Mouse (Mus musculus) erythroid progenitor cell, adult 5-6 weeks (primary cell): ENCODE data around the gene Olfr573-ps1. TPM values are rescaled to one million over a fixed set of nuclear protein-coding genes. Genes with fewer than 3 reads are reported as not detected.

ENCODE experiments used
- ATAC-seq: replicated peaks from 2 replicates; pipeline ENCODE4 v1.8.0; 2016; ENCODE audit warnings: moderate number of reproducible peaks, mild to moderate bottlenecking, moderate TSS enrichment, inconsistent platforms; ENCODE audit not compliant: poor library complexity, low FRiP score, severe bottlenecking
- total RNA-seq, 2 experiments: library from RNA; stranded (forward) in 1 of 2; stranded (reverse) in 1 of 2; fragments of 150-400 nt in 1 of 2; fragments of 186-747, 209-891 nt in 1 of 2; gene quantifications; 2 replicates each; pipeline versions ENCODE4 v1.2.3 to v1.2.4; 2015 to 2017; ENCODE audit warnings: low replicate concordance in 2 of 2

Olfr573-ps1 gene
- total RNA-seq (2015; ENCODE audit: low replicate concordance): not detected in 2 replicates
- not detected in 2 replicates for total RNA-seq (2017; ENCODE audit: low replicate concordance)

DNA sequence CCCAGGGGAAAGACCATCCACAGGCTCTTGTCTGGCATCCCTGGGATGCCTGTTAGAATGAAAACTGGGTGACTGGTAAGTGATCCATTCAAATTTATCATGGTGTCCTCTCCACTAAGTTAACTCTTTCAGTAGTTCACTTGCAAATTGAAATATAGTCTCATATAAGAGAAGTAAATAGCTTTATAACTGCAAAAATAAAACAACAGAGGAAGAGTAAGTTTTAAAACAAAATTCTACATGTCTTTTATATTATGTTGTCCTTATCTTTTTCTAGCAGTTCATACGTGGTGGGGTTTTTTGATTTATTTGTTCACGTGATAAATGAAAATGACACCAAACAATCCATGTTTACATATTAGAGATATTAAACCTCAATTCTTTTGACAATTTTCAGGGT is at the start of gene Olfr573-ps1:
Olfr573-ps1 (minus strand) TSS at position 101 of the 400 bp plus-strand sequence.
- no peak for ATAC-seq

DNA sequence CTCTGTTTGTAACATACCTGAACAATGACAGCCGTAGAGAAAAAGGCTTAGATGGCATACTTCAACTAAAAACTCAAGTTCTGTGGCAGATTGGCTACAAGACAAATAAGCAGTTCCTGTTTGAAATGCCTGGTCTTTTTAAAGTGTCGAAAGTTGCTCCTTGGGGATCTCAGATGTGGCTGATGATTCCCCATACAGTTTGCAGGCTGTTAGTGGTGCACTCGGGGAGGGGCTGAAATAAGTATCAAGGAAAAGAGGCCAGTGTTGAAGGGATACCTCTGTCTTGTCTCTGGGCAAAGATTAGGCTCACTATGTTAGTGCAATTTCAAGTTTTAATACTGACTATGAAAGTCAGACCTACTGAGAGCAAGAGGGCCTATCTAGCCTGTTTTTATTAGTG is 46.8 kb upstream of the Olfr573-ps1 start, which contains the start of gene Olfr578:
Olfr578 (minus strand) TSS at position 101 of the 400 bp plus-strand sequence.
- no peak for ATAC-seq

DNA sequence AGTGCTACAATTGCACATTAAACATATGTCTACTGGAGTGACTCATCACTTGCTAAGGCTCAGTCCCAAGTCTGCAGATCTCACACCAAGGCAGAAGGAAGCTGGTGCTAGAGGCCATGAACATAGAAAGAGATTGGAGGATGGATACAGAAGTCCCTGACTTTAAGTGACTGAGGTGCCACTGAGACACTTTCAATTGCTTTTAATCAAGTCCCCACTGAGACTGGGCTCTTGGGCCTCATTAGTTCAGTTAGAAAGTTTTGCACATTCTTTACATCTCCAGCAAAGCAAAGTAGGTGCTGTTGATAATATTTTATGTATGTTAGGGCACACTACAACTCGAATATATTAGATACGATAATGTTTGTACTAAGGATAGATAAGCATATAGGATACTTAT is 33.5 kb upstream of the Olfr573-ps1 start, which contains the start of gene Olfr577:
Olfr577 (minus strand) TSS at position 101 of the 400 bp plus-strand sequence.
- no peak for ATAC-seq

DNA sequence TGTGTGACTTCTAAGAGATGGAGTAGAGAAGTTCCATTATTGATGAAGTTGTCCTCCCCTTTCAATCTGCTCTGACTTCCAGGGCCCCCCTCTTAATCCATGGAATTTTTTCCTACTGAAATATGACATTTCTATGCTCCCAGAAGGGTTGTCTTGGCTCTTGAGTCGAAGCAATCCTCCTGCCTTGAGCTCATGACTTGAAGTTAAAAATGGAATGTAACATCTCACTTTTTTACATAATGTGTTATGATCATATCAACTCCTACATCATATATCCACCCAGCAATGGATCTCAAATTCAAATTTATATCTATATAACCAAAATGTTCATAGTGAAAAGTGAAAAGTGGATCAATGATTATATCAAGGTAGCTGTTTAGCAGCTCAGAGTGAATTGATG is 32.0 kb upstream of the Olfr573-ps1 start:
- no peak for ATAC-seq

- no peak for ATAC-seq
Observed at GRCm38 (mm10) chr7:102962360-102962759, 20.0 kb upstream of the Olfr573-ps1 start, which contains the start of gene Olfr576. TSS of gene Olfr576 (plus strand) at chr7:102962660.

GRCm38 (mm10) chr7:102958593-102958992 is 16.2 kb upstream of the Olfr573-ps1 start, which contains the start of gene Olfr575:
TSS of gene Olfr575 (minus strand) at chr7:102958775.
- ATAC-seq: peak; percentile 71

DNA sequence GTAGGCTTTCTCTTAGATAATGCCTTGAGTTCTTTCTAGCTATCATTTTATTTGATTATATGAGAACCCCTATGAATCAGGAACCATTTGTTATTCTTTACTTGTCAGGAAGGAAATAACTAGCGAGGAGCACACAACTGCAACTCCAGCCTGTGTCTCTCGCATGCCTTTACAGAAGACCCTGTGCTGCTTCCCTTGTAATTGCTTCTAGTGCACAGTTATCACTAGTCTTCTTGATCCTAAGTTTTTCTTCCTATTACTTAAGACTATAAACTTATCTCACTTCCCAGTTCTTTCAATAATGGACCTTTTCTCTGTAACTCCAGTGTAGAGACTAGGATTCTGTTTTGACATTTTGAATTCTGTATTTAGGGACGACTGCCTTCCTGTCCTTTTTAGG is 15.8 kb upstream of the Olfr573-ps1 start:
- no peak for ATAC-seq

DNA sequence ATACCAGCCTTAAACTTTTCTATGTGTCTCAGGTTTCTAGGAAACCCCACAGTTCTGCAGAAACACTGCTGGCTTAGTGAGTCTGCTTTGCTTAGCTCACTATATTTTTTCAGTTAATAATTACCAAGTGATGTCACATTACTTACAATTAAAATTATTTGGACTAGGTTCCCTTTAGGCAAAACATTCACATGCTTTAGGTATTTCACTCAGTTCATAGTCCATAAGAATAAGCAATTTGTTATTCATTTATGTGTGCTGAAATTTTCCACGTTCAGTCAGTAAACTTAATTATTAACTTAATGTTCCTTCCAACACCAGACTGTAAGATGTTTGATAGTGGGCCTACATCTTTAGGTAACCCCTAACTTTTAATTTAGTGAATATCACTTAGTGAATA is 8.4 kb upstream of the Olfr573-ps1 start:
- no peak for ATAC-seq

DNA sequence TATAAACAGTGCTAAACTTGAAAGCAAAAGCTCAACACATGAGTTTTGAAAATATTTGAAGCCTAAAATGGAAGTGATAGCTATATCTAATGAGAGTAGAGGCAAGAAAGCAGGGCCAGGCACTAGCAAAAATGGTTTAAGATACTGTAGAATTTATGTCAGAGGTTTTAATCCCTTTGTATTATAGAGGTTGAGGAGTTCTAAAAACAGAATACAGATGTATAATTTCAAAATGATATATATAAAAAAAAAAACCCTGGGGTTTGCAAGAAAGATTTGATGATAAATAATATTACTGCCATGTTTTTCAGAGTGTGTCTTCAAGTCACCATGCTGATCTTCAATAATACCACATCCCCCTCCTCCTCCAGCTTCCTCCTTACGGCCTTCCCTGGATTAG is 5.8 kb upstream of the Olfr573-ps1 start, which contains the start of gene Olfr574:
Olfr574 (plus strand) TSS at position 301 of the 400 bp plus-strand sequence.
- no peak for ATAC-seq

GRCm38 (mm10) chr7:102943417-102943816 is 1.0 kb upstream of the Olfr573-ps1 start:
- no peak for ATAC-seq

GRCm38 (mm10) chr7:102927105-102927504 is 15.3 kb downstream of the Olfr573-ps1 start:
- no peak for ATAC-seq

DNA sequence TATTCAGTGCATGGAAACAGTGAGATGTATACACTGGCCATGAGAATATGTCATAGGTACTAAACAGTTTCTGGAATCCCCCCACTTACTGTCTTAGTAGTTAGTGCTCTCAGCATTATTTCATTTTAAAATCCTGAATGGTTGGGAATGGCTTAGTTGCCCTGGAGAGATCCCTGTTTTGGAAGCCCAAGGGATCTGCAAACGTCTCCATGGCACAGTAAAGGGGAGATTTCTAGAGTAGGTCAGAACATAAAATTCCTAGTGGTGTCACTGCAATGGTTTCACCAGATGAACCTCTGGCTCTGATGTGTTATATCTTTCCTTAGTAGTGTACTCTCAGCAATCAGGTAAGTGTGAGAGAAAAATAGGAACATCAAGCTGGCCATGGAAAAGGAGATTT is 18.3 kb downstream of the Olfr573-ps1 start, which contains the start of gene Olfr572:
Olfr572 (plus strand) TSS at position 301 of the 400 bp plus-strand sequence.
- ATAC-seq: no peak

DNA sequence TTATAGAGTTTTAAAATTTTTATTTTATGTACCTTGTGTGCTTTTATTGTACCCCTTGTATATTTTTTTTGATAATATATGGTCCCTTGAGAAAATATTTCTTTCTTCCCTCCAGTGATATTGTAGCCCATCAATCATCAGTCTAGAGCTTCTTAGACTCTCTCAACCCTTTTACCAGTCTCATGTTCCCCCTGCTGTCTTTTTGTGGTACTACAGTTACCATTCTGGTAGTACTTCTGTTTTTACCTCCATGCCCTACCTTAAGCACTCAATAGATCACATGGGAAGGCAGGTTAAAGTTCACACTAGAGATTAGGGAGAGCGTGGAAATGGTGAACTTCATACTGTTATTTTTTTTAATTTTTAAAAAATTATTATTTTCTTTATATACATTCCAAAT is 22.7 kb downstream of the Olfr573-ps1 start:
- ATAC-seq: no peak

- ATAC-seq: no peak
Observed at GRCm38 (mm10) chr7:102917032-102917875, 25.1 kb downstream of the Olfr573-ps1 start, which contains the start of gene Olfr571. TSS of gene Olfr571 (minus strand) at chr7:102917536.

DNA sequence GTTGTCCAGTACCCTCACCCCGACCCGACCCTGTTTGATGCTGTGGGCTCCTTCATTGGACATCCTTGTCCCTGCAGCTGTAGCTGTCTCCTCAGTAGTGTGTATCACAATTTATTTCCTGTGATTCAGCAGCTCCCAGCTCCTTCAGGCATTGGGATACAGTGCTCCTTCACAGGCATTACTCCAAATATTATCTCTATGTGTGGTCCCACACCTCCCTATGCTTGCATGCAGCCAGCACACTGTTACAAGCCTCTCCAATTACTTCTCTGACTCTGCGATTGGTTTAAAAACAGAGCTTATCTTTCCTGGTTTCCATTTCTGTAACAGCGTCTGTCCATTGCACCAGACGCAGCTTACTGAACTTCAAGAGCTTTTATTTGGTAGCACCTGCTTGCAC is 26.0 kb downstream of the Olfr573-ps1 start:
- no peak for ATAC-seq

DNA sequence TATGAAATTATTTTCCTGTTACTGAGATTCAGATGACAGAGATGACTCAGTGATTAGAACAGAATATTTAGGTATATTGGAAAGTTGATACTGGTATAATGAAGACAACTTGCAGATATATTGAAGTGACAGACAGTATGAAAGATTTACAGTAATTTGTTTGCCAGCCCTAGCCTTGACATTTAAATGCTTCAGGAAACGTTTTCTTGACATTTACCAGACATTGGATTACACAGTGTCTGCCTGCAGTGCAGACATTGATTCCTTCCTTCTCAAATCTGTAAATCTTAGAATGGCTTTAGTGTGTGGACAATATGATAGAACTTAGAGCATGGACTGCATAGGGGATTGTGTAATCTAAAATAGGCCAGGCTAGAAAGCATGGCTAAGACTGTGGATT is 27.1 kb downstream of the Olfr573-ps1 start:
- no peak for ATAC-seq

Other genes starting within 250 kb of the Olfr573-ps1 start
- gene Olfr557, start 246.7 kb downstream of the Olfr573-ps1 start, total RNA-seq (2015; ENCODE audit: low replicate concordance): not detected in 2 replicates
- not detected in 2 replicates for gene Olfr557, start 246.7 kb downstream of the Olfr573-ps1 start, total RNA-seq (2017; ENCODE audit: low replicate concordance)
- gene Olfr558, start 240.4 kb downstream of the Olfr573-ps1 start, total RNA-seq (2015; ENCODE audit: low replicate concordance): not detected in 2 replicates
- not detected in 2 replicates for gene Olfr558, start 240.4 kb downstream of the Olfr573-ps1 start, total RNA-seq (2017; ENCODE audit: low replicate concordance)
- not detected in 2 replicates for gene Olfr33, start 223.5 kb downstream of the Olfr573-ps1 start, total RNA-seq (2015; ENCODE audit: low replicate concordance)
- gene Olfr33, start 223.5 kb downstream of the Olfr573-ps1 start, total RNA-seq (2017; ENCODE audit: low replicate concordance): not detected in 2 replicates
- not detected in 2 replicates for gene Olfr559, start 215.1 kb downstream of the Olfr573-ps1 start, total RNA-seq (2015; ENCODE audit: low replicate concordance)
- gene Olfr559, start 215.1 kb downstream of the Olfr573-ps1 start, total RNA-seq (2017; ENCODE audit: low replicate concordance): not detected in 2 replicates
- not detected in 2 replicates for gene Olfr560, start 183.2 kb downstream of the Olfr573-ps1 start, total RNA-seq (2015; ENCODE audit: low replicate concordance)
- not detected in 2 replicates for gene Olfr560, start 183.2 kb downstream of the Olfr573-ps1 start, total RNA-seq (2017; ENCODE audit: low replicate concordance)
- gene Olfr78, start 183.1 kb downstream of the Olfr573-ps1 start, total RNA-seq (2015; ENCODE audit: low replicate concordance): not detected in 2 replicates
- not detected in 2 replicates for gene Olfr78, start 183.1 kb downstream of the Olfr573-ps1 start, total RNA-seq (2017; ENCODE audit: low replicate concordance)
- not detected in 2 replicates for gene Olfr561, start 171.4 kb downstream of the Olfr573-ps1 start, total RNA-seq (2015; ENCODE audit: low replicate concordance)
- not detected in 2 replicates for gene Olfr561, start 171.4 kb downstream of the Olfr573-ps1 start, total RNA-seq (2017; ENCODE audit: low replicate concordance)
- gene Olfr564, start 139.1 kb downstream of the Olfr573-ps1 start, total RNA-seq (2015; ENCODE audit: low replicate concordance): not detected in 2 replicates
- gene Olfr564, start 139.1 kb downstream of the Olfr573-ps1 start, total RNA-seq (2017; ENCODE audit: low replicate concordance): not detected in 2 replicates
- not detected in 2 replicates for gene Olfr566, start 83.8 kb downstream of the Olfr573-ps1 start, total RNA-seq (2015; ENCODE audit: low replicate concordance)
- not detected in 2 replicates for gene Olfr566, start 83.8 kb downstream of the Olfr573-ps1 start, total RNA-seq (2017; ENCODE audit: low replicate concordance)
- gene Olfr568, start 65.5 kb downstream of the Olfr573-ps1 start, total RNA-seq (2015; ENCODE audit: low replicate concordance): not detected in 2 replicates
- gene Olfr568, start 65.5 kb downstream of the Olfr573-ps1 start, total RNA-seq (2017; ENCODE audit: low replicate concordance): not detected in 2 replicates
- not detected in 2 replicates for gene Olfr569, start 51.7 kb downstream of the Olfr573-ps1 start, total RNA-seq (2015; ENCODE audit: low replicate concordance)
- gene Olfr569, start 51.7 kb downstream of the Olfr573-ps1 start, total RNA-seq (2017; ENCODE audit: low replicate concordance): not detected in 2 replicates
- gene Olfr570, start 48.0 kb downstream of the Olfr573-ps1 start, total RNA-seq (2015; ENCODE audit: low replicate concordance): not detected in 2 replicates
- gene Olfr570, start 48.0 kb downstream of the Olfr573-ps1 start, total RNA-seq (2017; ENCODE audit: low replicate concordance): not detected in 2 replicates
- not detected in 2 replicates for gene Olfr571, start 25.0 kb downstream of the Olfr573-ps1 start, total RNA-seq (2015; ENCODE audit: low replicate concordance)
- not detected in 2 replicates for gene Olfr571, start 25.0 kb downstream of the Olfr573-ps1 start, total RNA-seq (2017; ENCODE audit: low replicate concordance)
- gene Olfr572, start 18.2 kb downstream of the Olfr573-ps1 start, total RNA-seq (2015; ENCODE audit: low replicate concordance): not detected in 2 replicates
- not detected in 2 replicates for gene Olfr572, start 18.2 kb downstream of the Olfr573-ps1 start, total RNA-seq (2017; ENCODE audit: low replicate concordance)
- gene Olfr574, start 5.9 kb upstream of the Olfr573-ps1 start, total RNA-seq (2015; ENCODE audit: low replicate concordance): not detected in 2 replicates
- gene Olfr574, start 5.9 kb upstream of the Olfr573-ps1 start, total RNA-seq (2017; ENCODE audit: low replicate concordance): not detected in 2 replicates
- gene Olfr575, start 16.2 kb upstream of the Olfr573-ps1 start, total RNA-seq (2015; ENCODE audit: low replicate concordance): not detected in 2 replicates
- not detected in 2 replicates for gene Olfr575, start 16.2 kb upstream of the Olfr573-ps1 start, total RNA-seq (2017; ENCODE audit: low replicate concordance)
- gene Olfr576, start 20.1 kb upstream of the Olfr573-ps1 start, total RNA-seq (2015; ENCODE audit: low replicate concordance): not detected in 2 replicates
- not detected in 2 replicates for gene Olfr576, start 20.1 kb upstream of the Olfr573-ps1 start, total RNA-seq (2017; ENCODE audit: low replicate concordance)
- not detected in 2 replicates for gene Olfr577, start 33.4 kb upstream of the Olfr573-ps1 start, total RNA-seq (2015; ENCODE audit: low replicate concordance)
- not detected in 2 replicates for gene Olfr577, start 33.4 kb upstream of the Olfr573-ps1 start, total RNA-seq (2017; ENCODE audit: low replicate concordance)
- not detected in 2 replicates for gene Olfr578, start 46.7 kb upstream of the Olfr573-ps1 start, total RNA-seq (2015; ENCODE audit: low replicate concordance)
- not detected in 2 replicates for gene Olfr578, start 46.7 kb upstream of the Olfr573-ps1 start, total RNA-seq (2017; ENCODE audit: low replicate concordance)
- not detected in 2 replicates for gene Olfr582, start 95.4 kb upstream of the Olfr573-ps1 start, total RNA-seq (2015; ENCODE audit: low replicate concordance)
- not detected in 2 replicates for gene Olfr582, start 95.4 kb upstream of the Olfr573-ps1 start, total RNA-seq (2017; ENCODE audit: low replicate concordance)
- not detected in 2 replicates for gene Olfr583, start 108.7 kb upstream of the Olfr573-ps1 start, total RNA-seq (2015; ENCODE audit: low replicate concordance)
- not detected in 2 replicates for gene Olfr583, start 108.7 kb upstream of the Olfr573-ps1 start, total RNA-seq (2017; ENCODE audit: low replicate concordance)
- gene Olfr584, start 139.3 kb upstream of the Olfr573-ps1 start, total RNA-seq (2015; ENCODE audit: low replicate concordance): not detected in 2 replicates
- not detected in 2 replicates for gene Olfr584, start 139.3 kb upstream of the Olfr573-ps1 start, total RNA-seq (2017; ENCODE audit: low replicate concordance)
- not detected in 2 replicates for gene Olfr585, start 155.1 kb upstream of the Olfr573-ps1 start, total RNA-seq (2015; ENCODE audit: low replicate concordance)
- gene Olfr585, start 155.1 kb upstream of the Olfr573-ps1 start, total RNA-seq (2017; ENCODE audit: low replicate concordance): not detected in 2 replicates
- not detected in 2 replicates for gene Olfr586, start 183.1 kb upstream of the Olfr573-ps1 start, total RNA-seq (2015; ENCODE audit: low replicate concordance)
- not detected in 2 replicates for gene Olfr586, start 183.1 kb upstream of the Olfr573-ps1 start, total RNA-seq (2017; ENCODE audit: low replicate concordance)
- gene Olfr588-ps1, start 198.3 kb upstream of the Olfr573-ps1 start, total RNA-seq (2015; ENCODE audit: low replicate concordance): not detected in 2 replicates
- 0.39 TPM in 1 of 2 replicates, not detected in the other for gene Olfr588-ps1, start 198.3 kb upstream of the Olfr573-ps1 start, total RNA-seq (2017; ENCODE audit: low replicate concordance)
- not detected in 2 replicates for gene Olfr589, start 213.8 kb upstream of the Olfr573-ps1 start, total RNA-seq (2015; ENCODE audit: low replicate concordance)
- not detected in 2 replicates for gene Olfr589, start 213.8 kb upstream of the Olfr573-ps1 start, total RNA-seq (2017; ENCODE audit: low replicate concordance)
- not detected in 2 replicates for gene Olfr591, start 235.8 kb upstream of the Olfr573-ps1 start, total RNA-seq (2015; ENCODE audit: low replicate concordance)
- gene Olfr591, start 235.8 kb upstream of the Olfr573-ps1 start, total RNA-seq (2017; ENCODE audit: low replicate concordance): not detected in 2 replicates
- not detected in 2 replicates for gene Olfr592, start 242.2 kb upstream of the Olfr573-ps1 start, total RNA-seq (2015; ENCODE audit: low replicate concordance)
- gene Olfr592, start 242.2 kb upstream of the Olfr573-ps1 start, total RNA-seq (2017; ENCODE audit: low replicate concordance): not detected in 2 replicates